Mouse (Mus musculus) thymus, adult 2 months (tissue): ENCODE measurements around the gene Gm527.

Experiments used
- CTCF ChIP-seq: fragments of 200-500 bp; IDR thresholded peaks from 2 replicates; pipeline ENCODE4 v1.5.1; 2012; ENCODE audit warnings: mild to moderate bottlenecking, control low read depth, low read length, moderate library complexity, borderline replicate concordance; ENCODE audit not compliant: control insufficient read depth, poor library complexity, insufficient read depth; ENCODE audit errors: extremely low read depth
- POLR2A ChIP-seq: fragments of 200-500 bp; IDR thresholded peaks from 2 replicates; pipeline ENCODE4 v1.6.1; 2012; ENCODE audit warnings: mild to moderate bottlenecking, low read length, control low read depth, moderate library complexity; ENCODE audit not compliant: control insufficient read depth, poor library complexity, insufficient read depth; ENCODE audit errors: extremely low read depth

GRCm38 (mm10) chr12:64971399-64971798 lies 53.7 kb downstream of the Gm527 start:
- TF ChIP-seq POLR2A (no peak), CTCF (no peak)
